Mouse (Mus musculus) neural tube, embryonic 14.5 days (tissue): ENCODE data around the gene Asb7. TPM values are rescaled to one million over a fixed set of nuclear protein-coding genes. Genes with fewer than 3 reads are reported as not detected.

Source experiments
- ATAC-seq: fragments of 200-750 bp; cut with Nextera tagmentation; 2 replicates; pipeline ENCODE4 v1.8.0; 2017; ENCODE audit warnings: low read depth, mild to moderate bottlenecking, moderate TSS enrichment, moderate library complexity
- H3K27ac ChIP-seq: fragments of 300-500 bp; sonication (generic); 2 replicates; pipeline ENCODE4 v1.5.1; 2014; ENCODE audit warnings: low read depth, mild to moderate bottlenecking, control low read depth, low read length, moderate library complexity, mixed read lengths
- H3K27me3 ChIP-seq: fragments of 300-500 bp; sonication (generic); 2 replicates; pipeline ENCODE4 v1.6.1; 2014; ENCODE audit warnings: low read length; ENCODE audit not compliant: control insufficient read depth, insufficient read depth
- H3K36me3 ChIP-seq: fragments of 300-500 bp; sonication (generic); 2 replicates; pipeline ENCODE4 v1.6.1; 2014; ENCODE audit warnings: low read length, mixed read lengths; ENCODE audit not compliant: control insufficient read depth, insufficient read depth
- H3K4me1 ChIP-seq: fragments of 300-500 bp; sonication (generic); 2 replicates; pipeline ENCODE4 v1.6.1; 2014; ENCODE audit warnings: low read length; ENCODE audit not compliant: control insufficient read depth, insufficient read depth
- H3K4me2 ChIP-seq: fragments of 300-500 bp; sonication (generic); 2 replicates; pipeline ENCODE4 v1.6.1; 2014; ENCODE audit warnings: mild to moderate bottlenecking, low read depth, low read length, control low read depth
- H3K4me3 ChIP-seq: fragments of 300-500 bp; sonication (generic); 2 replicates; pipeline ENCODE4 v1.5.1; 2014; ENCODE audit warnings: low read depth, low read length, control low read depth, mixed read lengths
- H3K9ac ChIP-seq: fragments of 300-500 bp; sonication (generic); replicated peaks from 2 replicates; pipeline ENCODE4 v1.6.1; 2014; ENCODE audit warnings: low read depth, mild to moderate bottlenecking, control low read depth, low read length, mixed read lengths
- H3K9me3 ChIP-seq: fragments of 300-500 bp; sonication (generic); 2 replicates; pipeline ENCODE4 v1.6.1; 2016; ENCODE audit warnings: low read length; ENCODE audit not compliant: control insufficient read depth
- WGBS: fragments of 180-500 bp; shearing (Covaris S2); extraction: QIAGEN DNeasy Blood & Tissue Kit; methylation state at CpG from one replicate; pipeline ENCODE4 v1.1.7; 2014; 5-methylcytosine and 5-hydroxymethylcytosine counted together
- polyA plus RNA-seq: library from polyadenylated mRNA; unstranded; fragments of >200 nt; fragmentation: Nextera tagmentation; extraction: Ambion mirVana; gene quantifications from 2 replicates; pipeline ENCODE4 v1.2.1, GENCODE M21; 2014

The Asb7 gene
- polyA plus RNA-seq, 1 experiment from 2014 or later, result 17.0 TPM

DNA sequence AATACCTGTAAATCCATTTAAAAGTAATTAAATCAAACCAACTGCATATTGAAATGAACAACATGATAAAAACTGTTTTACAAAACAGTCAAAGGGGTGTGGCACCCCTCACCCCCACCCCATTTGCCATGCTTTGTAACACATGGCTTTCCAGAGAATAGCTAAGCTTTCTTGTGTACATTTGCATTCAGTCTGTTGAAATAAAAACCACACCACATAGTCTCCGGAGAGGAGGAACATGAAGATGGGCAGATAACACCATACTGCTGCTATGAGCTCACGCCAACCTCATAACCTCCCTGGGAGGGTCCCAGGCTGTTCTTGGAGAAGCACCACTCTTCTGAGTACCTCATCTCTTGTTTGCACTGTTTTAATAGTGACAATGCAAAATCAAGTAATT lies 40.2 kb downstream of the Asb7 start:
- no peaks in the 10 kb centered on the region for H3K27me3 ChIP-seq
- no peak overlapping the region for H3K9ac ChIP-seq
- no peaks in the 10 kb centered on the region for H3K4me1 ChIP-seq
- no peaks in the 10 kb centered on the region for H3K9me3 ChIP-seq
- 92% methylated on average over 2 of the region's 2 CpGs for WGBS
- no peak for ATAC-seq
- no peak overlapping the region for H3K27ac ChIP-seq
- H3K4me3 ChIP-seq, result no peak overlapping the region
- no peak overlapping the region for H3K4me2 ChIP-seq
- 0 out of 2 replicates have a peak, but pooled peaks cover 5% of the 10 kb centered on the region for H3K36me3 ChIP-seq

GRCm38 (mm10) chr7:66645736-66646135 lies 43.7 kb downstream of the Asb7 start:
- Histone ChIP-seq H3K27me3 (no peaks in the 10 kb centered on the region), H3K9ac (no peak overlapping the region), H3K4me2 (no peak overlapping the region), H3K4me1 (no peaks in the 10 kb centered on the region), H3K27ac (no peak overlapping the region), H3K9me3 (no peaks in the 10 kb centered on the region), H3K4me3 (no peak overlapping the region), H3K36me3 (0 out of 2 replicates have a peak, but pooled peaks cover 9% of the 10 kb centered on the region)
- WGBS, result 97% methylated on average over 2 of the region's 2 CpGs
- no peak for ATAC-seq

GRCm38 (mm10) chr7:66633351-66633750 lies 56.0 kb downstream of the Asb7 start:
- Histone ChIP-seq H3K4me2 (no peak overlapping the region), H3K27me3 (no peaks in the 10 kb centered on the region), H3K4me3 (no peak overlapping the region), H3K9me3 (no peaks in the 10 kb centered on the region), H3K4me1 (no peaks in the 10 kb centered on the region), H3K36me3 (no peaks in the 10 kb centered on the region), H3K27ac (no peak overlapping the region), H3K9ac (no peak overlapping the region)
- WGBS, result 82% methylated on average over 6 of the region's 6 CpGs
- ATAC-seq, result no peak

- H3K4me2 ChIP-seq, result no peak overlapping the region
- H3K9me3 ChIP-seq, result no peaks in the 10 kb centered on the region
- no peak for ATAC-seq
- no peaks in the 10 kb centered on the region for H3K36me3 ChIP-seq
- H3K9ac ChIP-seq, result no peak overlapping the region
- WGBS, result 76% methylated on average over 15 of the region's 15 CpGs
- no peaks in the 10 kb centered on the region for H3K27me3 ChIP-seq
- no peak overlapping the region for H3K4me3 ChIP-seq
- no peak overlapping the region for H3K27ac ChIP-seq
- H3K4me1 ChIP-seq, result no peaks in the 10 kb centered on the region
These were observed 59.1 kb downstream of the Asb7 start for GRCm38 (mm10) chr7:66630154-66630800.

- Histone ChIP-seq H3K36me3 (no peaks in the 10 kb centered on the region), H3K4me1 (no peaks in the 10 kb centered on the region), H3K9ac (no peak overlapping the region), H3K27me3 (no peaks in the 10 kb centered on the region), H3K27ac (no peak overlapping the region), H3K4me3 (no peak overlapping the region), H3K9me3 (no peaks in the 10 kb centered on the region), H3K4me2 (no peak overlapping the region)
- ATAC-seq, result no peak
- 71% methylated on average over 4 of the region's 4 CpGs for WGBS
These were observed 60.0 kb downstream of the Asb7 start for GRCm38 (mm10) chr7:66629419-66629818.

DNA sequence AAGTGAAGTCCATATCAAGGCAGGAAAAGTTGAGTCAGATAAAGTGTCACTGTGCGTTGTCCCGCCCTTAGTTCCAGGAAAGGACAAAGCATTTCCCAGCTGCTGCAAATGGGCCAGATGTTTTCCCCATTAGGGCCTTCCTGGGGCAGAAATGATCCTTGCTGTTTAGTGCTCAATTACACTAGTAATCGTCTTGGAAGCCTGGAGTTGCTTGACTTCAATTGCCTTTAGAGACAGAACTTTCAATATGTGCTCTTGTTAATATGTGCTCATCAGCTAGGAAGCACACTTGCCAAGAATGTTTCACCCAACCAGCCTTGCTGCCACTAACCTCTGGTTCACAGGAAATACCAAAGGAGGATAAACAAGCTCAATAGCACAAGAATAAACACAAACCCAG lies 66.0 kb downstream of the Asb7 start:
- Histone ChIP-seq H3K4me1 (no peaks in the 10 kb centered on the region), H3K27me3 (no peaks in the 10 kb centered on the region), H3K9ac (no peak overlapping the region), H3K4me2 (no peak overlapping the region), H3K9me3 (no peaks in the 10 kb centered on the region), H3K36me3 (no peaks in the 10 kb centered on the region), H3K27ac (no peak overlapping the region), H3K4me3 (no peak overlapping the region)
- no peak for ATAC-seq
- WGBS, result 21% methylated on average over 3 of the region's 3 CpGs

DNA sequence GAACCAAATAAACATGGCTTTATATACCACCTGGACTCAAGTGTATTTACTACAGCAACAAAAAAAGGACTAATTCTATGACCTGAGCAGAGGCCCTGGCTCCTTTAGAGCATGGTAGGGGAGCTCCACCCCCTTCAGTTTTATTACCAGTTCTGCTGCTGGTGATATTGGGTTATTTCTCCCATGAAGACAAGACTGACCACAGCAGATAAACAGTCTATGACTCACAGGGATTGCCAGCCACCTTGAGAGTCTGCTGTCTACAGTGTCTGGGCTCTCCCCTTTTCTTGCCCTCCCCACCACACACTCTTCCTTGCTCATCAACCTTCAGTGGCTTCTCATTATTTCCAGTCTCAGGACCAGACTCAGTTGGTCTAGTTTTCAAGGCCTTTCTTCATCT lies 87.5 kb downstream of the Asb7 start:
- H3K27ac ChIP-seq, result no peak overlapping the region
- no peak overlapping the region for H3K4me3 ChIP-seq
- H3K9me3 ChIP-seq, result no peaks in the 10 kb centered on the region
- H3K36me3 ChIP-seq, result no peaks in the 10 kb centered on the region
- H3K9ac ChIP-seq, result no peak overlapping the region
- no peak overlapping the region for H3K4me2 ChIP-seq
- H3K27me3 ChIP-seq, result no peaks in the 10 kb centered on the region
- no peaks in the 10 kb centered on the region for H3K4me1 ChIP-seq
- ATAC-seq, result no peak

DNA sequence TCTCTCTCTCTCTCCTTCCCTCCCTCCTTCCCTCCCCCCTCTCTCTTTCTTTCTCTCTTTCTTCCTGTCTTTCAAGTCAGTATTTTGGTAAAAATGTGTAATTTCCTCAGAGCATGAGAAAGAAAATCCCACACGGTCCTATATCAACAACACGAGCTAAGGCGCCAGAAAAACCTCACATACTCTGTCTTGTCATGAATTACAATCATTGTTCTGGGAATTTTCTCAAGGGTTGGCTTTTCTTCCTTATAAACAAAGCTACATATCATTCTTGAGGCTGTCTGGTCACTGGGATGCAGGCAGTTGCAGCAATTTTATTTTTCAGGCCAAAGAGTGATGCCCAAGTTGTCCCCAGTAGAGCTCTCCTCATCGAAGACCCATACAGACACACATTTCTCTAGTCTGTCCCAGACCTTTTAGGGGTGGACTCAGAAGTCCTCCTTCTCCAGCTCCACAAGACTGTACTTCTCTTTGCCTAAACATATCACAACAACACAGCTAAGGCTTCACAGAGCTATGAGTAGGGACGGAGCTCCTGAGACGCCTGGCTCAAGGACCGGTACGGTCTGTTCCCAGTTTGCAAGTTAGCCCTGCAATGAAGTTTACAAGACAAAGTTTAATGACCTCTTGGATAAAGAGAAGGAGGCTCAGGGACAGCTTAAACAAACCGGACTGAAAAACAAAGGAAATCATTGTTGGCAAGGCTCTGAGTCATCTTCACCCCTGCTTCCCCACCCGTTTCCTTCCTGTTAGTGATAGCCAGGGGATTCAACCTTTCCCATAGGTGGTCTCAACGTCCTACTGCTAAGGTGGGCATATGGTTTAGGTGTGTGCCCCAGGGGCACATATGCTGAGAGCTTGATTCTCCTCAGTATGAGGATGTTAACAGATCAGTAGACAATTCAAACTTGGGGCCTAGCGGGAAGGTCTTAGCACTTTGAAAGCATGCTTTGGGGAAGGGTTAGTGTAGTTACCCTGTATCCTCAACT lies 88.5 kb downstream of the Asb7 start:
- no peak for ATAC-seq
- H3K9me3 ChIP-seq, result no peaks in the 10 kb centered on the region
- H3K27me3 ChIP-seq, result no peaks in the 10 kb centered on the region
- H3K4me2 ChIP-seq, result no peak overlapping the region
- H3K36me3 ChIP-seq, result no peaks in the 10 kb centered on the region
- no peaks in the 10 kb centered on the region for H3K4me1 ChIP-seq
- no peak overlapping the region for H3K27ac ChIP-seq
- no peak overlapping the region for H3K4me3 ChIP-seq
- no peak overlapping the region for H3K9ac ChIP-seq
- 81% methylated on average over 12 of the region's 12 CpGs for WGBS

GRCm38 (mm10) chr7:66600126-66600525 lies 89.3 kb downstream of the Asb7 start:
- no peak overlapping the region for H3K27ac ChIP-seq
- no peak overlapping the region for H3K4me2 ChIP-seq
- no peaks in the 10 kb centered on the region for H3K4me1 ChIP-seq
- ATAC-seq, result no peak
- WGBS, result 96% methylated on average over 3 of the region's 3 CpGs
- H3K36me3 ChIP-seq, result no peaks in the 10 kb centered on the region
- no peaks in the 10 kb centered on the region for H3K27me3 ChIP-seq
- no peaks in the 10 kb centered on the region for H3K9me3 ChIP-seq
- no peak overlapping the region for H3K9ac ChIP-seq
- H3K4me3 ChIP-seq, result no peak overlapping the region
